Mouse (Mus musculus) stomach, postnatal 0 days (tissue): ENCODE data around the gene Klf9.

Experiments
- CTCF ChIP-seq: IDR thresholded peaks from 2 replicates; pipeline ENCODE4 v1.5.1; 2016; ENCODE audit warnings: antibody characterized with exemption, low read depth, mild to moderate bottlenecking, moderate library complexity
- EP300 ChIP-seq: optimal IDR thresholded peaks from 2 replicates; pipeline ENCODE3; 2016; ENCODE audit warnings: antibody characterized with exemption

DNA sequence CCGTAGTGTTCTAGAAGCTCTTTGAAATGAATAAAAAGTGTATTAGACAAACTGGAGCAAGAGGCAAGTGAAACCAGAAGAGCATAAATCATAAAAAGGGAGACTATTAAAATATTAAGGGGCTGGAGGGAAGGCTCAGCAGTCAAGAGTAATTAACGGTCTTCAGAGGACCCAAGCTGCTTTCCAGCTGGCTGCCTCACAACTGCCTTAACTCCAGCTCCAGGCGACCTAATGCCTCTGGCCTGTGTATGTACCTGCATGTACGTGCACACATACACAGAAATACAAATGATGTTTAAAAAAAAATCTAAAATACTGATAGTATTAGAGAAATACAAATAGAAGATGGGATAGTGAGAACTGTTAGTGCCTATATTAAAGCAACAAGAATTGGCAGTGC is 43.0 kb downstream of the Klf9 start:
- TF ChIP-seq CTCF: no peak
- TF ChIP-seq EP300: no peak
